Mouse (Mus musculus): Measurements from ENCODE around the gene Mras. TPM values are rescaled to one million over a fixed set of nuclear protein-coding genes. Genes with fewer than 3 reads are reported as not detected.

Gene Mras
- total and polyA plus RNA-seq, 2 experiments from 2014 or later = 74.0 to 75.5 TPM

DNA sequence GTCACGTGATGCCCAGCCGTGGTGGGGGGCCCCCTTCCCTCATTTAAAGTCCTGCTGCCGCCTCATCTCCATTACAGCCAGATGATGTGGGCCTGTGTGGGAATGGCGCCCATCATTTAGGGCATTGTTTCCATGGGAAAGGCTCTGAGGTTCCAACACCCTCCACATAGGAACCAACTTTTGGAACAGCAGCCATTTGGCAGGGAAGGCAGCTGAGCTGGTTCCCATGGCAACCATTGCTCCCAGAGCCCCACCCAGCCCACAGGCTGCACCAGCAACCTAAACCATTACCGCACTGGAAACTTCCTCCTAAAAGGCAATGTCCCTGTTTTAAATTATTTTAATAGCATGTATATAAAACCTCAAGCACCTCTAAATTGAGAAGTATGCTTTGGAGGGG lies 18.8 kb downstream of the Mras start:
- DNase-seq (ENCODE audit: low spot score) (peak; percentile 88), ATAC-seq (peak; percentile 80)
- Histone ChIP-seq H3K27ac (peak overlapping the region; percentile 74), H3K27me3 (ENCODE audit: insufficient read depth, low read length) (no peaks in the 10 kb centered on the region), H3K4me3 (ENCODE audit: low read length) (no peak overlapping the region), H3K9me3 (ENCODE audit: low read length) (no peaks in the 10 kb centered on the region), H3K36me3 (ENCODE audit: insufficient read depth, low read length) (no peaks in the 10 kb centered on the region), H3K4me2 (ENCODE audit: low read depth, low read length) (peak overlapping the region; percentile 16; the same call in 1 of the 2 replicates), H3K9ac (replicated peaks; ENCODE audit: low read length) (no peak overlapping the region), H3K4me1 (ENCODE audit: insufficient read depth, low read length) (peaks cover 28% of the 10 kb centered on the region)
- TF ChIP-seq CTCF (IDR thresholded peaks at IDR 0.05; ENCODE audit: low read depth) = no peak
- whole genome bisulfite sequencing = 36% methylated on average over 5 of the region's 5 CpGs

DNA sequence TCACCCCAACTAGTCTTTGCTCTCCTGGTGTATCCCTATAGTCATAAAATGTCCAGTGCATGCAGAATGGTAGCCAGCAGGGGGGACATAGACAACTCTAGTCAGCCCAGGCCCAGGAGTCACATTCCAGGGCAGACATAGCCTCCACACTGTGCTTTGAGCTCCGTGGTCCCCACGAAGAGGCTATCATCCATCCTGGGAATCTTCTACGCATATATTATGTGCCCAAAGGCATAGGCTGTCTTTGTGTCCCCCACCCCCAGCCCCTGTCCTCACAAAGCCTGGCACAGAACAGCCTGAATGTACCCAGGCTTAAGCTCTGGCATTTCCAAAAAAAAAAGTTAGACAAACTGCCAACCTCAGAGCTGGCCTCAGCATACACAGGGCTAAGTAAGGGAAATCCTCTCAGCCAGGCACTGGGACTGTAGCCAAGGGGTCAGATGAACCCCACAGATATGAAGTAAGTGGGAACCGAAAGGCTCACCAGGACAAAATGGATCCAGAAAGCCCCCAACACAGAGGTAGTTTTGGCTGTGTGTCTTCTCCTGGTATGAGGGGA lies 19.8 kb downstream of the Mras start:
- no peaks in the 10 kb centered on the region for H3K36me3 ChIP-seq (ENCODE audit: insufficient read depth, low read length)
- no peaks in the 10 kb centered on the region for H3K9me3 ChIP-seq (ENCODE audit: low read length)
- H3K4me1 ChIP-seq (ENCODE audit: insufficient read depth, low read length) = peaks cover 28% of the 10 kb centered on the region
- H3K27ac ChIP-seq = peak overlapping the region; percentile 74
- H3K27me3 ChIP-seq (ENCODE audit: insufficient read depth, low read length) = no peaks in the 10 kb centered on the region
- no peak overlapping the region for H3K4me2 ChIP-seq (ENCODE audit: low read depth, low read length)
- no peak overlapping the region for H3K4me3 ChIP-seq (ENCODE audit: low read length)
- no peak for TF ChIP-seq CTCF (IDR thresholded peaks at IDR 0.05; ENCODE audit: low read depth)
- WGBS = 34% methylated on average over 4 of the region's 4 CpGs
- H3K9ac ChIP-seq (replicated peaks; ENCODE audit: low read length) = 0 out of 2 replicates have a peak overlapping the region, but pooled peaks have one; percentile 13
- DNase-seq (ENCODE audit: low spot score) = peak; percentile 63
- ATAC-seq = peak; percentile 78

DNA sequence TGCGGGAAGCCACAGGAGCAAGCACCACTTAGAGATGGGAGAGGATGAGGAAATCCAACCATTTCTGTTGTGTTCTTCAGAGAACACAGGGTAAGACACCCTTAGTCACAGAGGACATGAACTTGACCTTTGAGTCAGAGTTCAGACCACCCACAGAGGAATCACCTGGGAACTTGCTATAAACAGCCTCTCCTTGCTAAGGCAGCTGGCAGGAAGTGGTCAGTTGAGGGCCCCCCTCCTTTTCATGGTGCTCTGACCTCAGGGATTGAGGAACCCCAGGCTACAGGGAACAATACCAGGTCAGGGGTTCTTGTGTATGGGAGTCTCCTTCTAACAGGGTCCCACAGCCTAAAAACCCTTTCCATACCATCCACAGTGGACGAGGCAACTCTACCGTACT lies 20.4 kb downstream of the Mras start:
- no peak for TF ChIP-seq CTCF (IDR thresholded peaks at IDR 0.05; ENCODE audit: low read depth)
- peaks cover 28% of the 10 kb centered on the region for H3K4me1 ChIP-seq (ENCODE audit: insufficient read depth, low read length)

DNA sequence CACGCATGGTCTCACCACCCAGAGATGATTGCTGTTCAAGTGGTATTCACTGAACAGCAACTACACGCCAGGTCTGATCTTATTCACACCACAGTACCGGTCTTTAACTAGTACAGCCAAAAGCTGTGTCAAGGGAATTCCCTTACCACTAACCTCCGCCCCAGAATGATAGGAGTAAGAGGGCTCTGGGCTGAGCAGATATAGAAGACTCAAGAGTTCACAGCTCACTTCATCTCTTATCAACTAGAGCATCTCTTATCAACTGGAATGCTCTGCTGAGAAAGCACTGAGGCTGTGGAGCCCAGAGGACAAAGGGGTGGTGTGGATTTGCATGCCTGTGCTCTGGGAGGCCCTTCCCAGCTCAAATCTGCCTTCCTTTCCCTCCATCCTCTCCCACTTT lies 25.4 kb downstream of the Mras start:
- Histone ChIP-seq H3K4me1 (ENCODE audit: insufficient read depth, low read length) (peaks cover 8% of the 10 kb centered on the region), H3K9me3 (ENCODE audit: low read length) (no peaks in the 10 kb centered on the region), H3K9ac (replicated peaks; ENCODE audit: low read length) (no peak overlapping the region), H3K4me3 (ENCODE audit: low read length) (no peak overlapping the region), H3K27ac (no peak overlapping the region; the same call in 1 of the 2 replicates), H3K27me3 (ENCODE audit: insufficient read depth, low read length) (no peaks in the 10 kb centered on the region), H3K36me3 (ENCODE audit: insufficient read depth, low read length) (no peaks in the 10 kb centered on the region), H3K4me2 (ENCODE audit: low read depth, low read length) (no peak overlapping the region)
- ATAC-seq (no peak), DNase-seq (ENCODE audit: low spot score) (no peak)
- TF ChIP-seq CTCF (IDR thresholded peaks at IDR 0.05; ENCODE audit: low read depth) = no peak
- 91% methylated on average over 4 of the region's 4 CpGs for WGBS

More for the DNA sequence above, 20.4 kb downstream of the Mras start:
- Histone ChIP-seq H3K4me2 (ENCODE audit: low read depth, low read length) (no peak overlapping the region), H3K4me3 (ENCODE audit: low read length) (no peak overlapping the region), H3K36me3 (ENCODE audit: insufficient read depth, low read length) (no peaks in the 10 kb centered on the region), H3K9ac (replicated peaks; ENCODE audit: low read length) (no peak overlapping the region), H3K9me3 (ENCODE audit: low read length) (no peaks in the 10 kb centered on the region), H3K27me3 (ENCODE audit: insufficient read depth, low read length) (no peaks in the 10 kb centered on the region), H3K27ac (peak overlapping the region; percentile 74)
- DNase-seq (ENCODE audit: low spot score) (no peak), ATAC-seq (no peak)
- 73% methylated on average over 3 of the region's 3 CpGs for WGBS

DNA sequence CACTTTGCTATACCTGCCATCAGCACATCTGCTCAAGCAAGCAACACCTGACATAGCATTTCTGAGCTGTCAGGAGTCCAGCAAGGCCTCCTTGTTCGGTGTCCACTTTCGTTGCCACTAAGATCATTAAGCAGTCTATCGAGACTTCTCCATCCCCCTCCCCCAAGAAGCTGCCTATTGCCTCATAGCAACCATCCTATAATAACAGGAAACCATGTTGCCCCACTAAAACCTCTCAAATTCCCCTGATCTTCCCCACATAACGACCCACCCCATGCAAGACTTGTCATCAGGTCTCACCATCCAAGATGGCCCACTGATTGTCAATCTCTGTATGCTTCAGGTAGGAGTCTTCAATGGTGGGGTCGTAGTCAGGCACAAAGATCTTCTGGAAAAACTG lies 26.1 kb downstream of the Mras start:
- H3K4me1 ChIP-seq (ENCODE audit: insufficient read depth, low read length) = peaks cover 3% of the 10 kb centered on the region; the same call in 1 of the 2 replicates
- H3K27ac ChIP-seq = no peak overlapping the region
- ATAC-seq (no peak), DNase-seq (ENCODE audit: low spot score) (no peak)
- H3K4me2 ChIP-seq (ENCODE audit: low read depth, low read length) = no peak overlapping the region
- no peak overlapping the region for H3K9ac ChIP-seq (replicated peaks; ENCODE audit: low read length)
- WGBS = 92% methylated on average over 5 of the region's 5 CpGs
- H3K9me3 ChIP-seq (ENCODE audit: low read length) = no peaks in the 10 kb centered on the region
- no peaks in the 10 kb centered on the region for H3K36me3 ChIP-seq (ENCODE audit: insufficient read depth, low read length)
- H3K4me3 ChIP-seq (ENCODE audit: low read length) = no peak overlapping the region
- no peaks in the 10 kb centered on the region for H3K27me3 ChIP-seq (ENCODE audit: insufficient read depth, low read length)
- TF ChIP-seq CTCF (IDR thresholded peaks at IDR 0.05; ENCODE audit: low read depth) = no peak

DNA sequence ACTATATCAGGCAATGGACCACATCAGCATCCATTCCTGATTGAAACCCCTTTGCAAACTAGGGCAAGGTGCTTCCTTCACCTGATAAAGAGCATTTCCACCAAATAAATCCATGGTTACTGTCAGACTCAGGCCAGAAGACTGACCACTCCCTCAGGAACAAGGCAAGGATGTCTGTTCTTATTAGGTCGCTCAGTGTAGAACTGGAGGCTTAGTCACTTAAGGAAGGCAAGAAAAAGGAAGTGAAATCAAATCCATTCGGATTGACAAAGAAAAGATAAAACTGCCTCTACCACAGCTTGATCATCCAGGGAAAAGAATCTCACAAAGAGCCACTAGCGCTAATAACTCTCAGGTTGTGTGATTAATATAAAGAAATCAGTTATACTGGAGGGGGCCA lies 27.9 kb downstream of the Mras start:
- no peak overlapping the region for H3K9ac ChIP-seq (replicated peaks; ENCODE audit: low read length)
- ATAC-seq = no peak
- no peak overlapping the region for H3K4me2 ChIP-seq (ENCODE audit: low read depth, low read length)
- WGBS = 83% methylated on average over 3 of the region's 3 CpGs
- no peak for DNase-seq (ENCODE audit: low spot score)
- H3K27ac ChIP-seq = no peak overlapping the region
- no peaks in the 10 kb centered on the region for H3K36me3 ChIP-seq (ENCODE audit: insufficient read depth, low read length)
- no peaks in the 10 kb centered on the region for H3K9me3 ChIP-seq (ENCODE audit: low read length)
- TF ChIP-seq CTCF (IDR thresholded peaks at IDR 0.05; ENCODE audit: low read depth) = no peak
- H3K4me1 ChIP-seq (ENCODE audit: insufficient read depth, low read length) = no peaks in the 10 kb centered on the region
- H3K4me3 ChIP-seq (ENCODE audit: low read length) = no peak overlapping the region
- no peaks in the 10 kb centered on the region for H3K27me3 ChIP-seq (ENCODE audit: insufficient read depth, low read length)

DNA sequence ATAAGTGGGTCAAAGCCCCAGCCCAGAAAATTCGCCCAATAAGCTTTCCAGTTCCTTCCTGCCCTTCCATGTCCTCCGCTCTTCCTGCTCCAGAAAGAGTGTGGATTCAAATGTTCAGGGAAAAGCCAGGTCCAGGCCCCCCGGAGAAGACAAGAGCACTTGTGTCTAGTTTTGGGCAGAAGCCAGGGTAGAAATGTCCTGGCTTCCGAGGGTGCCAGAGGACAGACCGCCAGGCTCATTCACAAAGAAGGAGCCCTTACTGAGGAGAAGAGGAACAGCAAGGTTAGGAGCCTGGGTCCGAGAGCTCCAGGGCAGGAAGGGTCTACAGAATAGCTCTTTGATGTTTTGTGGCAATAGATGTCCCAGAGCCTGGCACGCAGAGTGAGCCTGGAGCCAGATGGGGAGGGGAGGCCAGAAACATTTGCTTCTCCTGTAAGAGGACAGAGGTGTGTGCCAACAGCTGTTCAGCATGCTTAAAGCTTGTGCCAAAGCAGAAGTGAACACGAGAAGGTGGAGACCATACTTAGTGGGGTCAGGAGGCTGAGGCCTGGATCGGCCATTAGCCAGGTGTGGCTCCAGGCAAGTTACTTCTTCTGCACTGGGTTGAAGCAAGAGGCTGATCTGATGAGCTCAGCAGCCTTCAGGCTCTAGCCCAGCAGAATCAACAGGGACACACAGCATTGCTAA lies 35.8 kb downstream of the Mras start:
- Histone ChIP-seq H3K4me1 (ENCODE audit: insufficient read depth, low read length) (no peaks in the 10 kb centered on the region), H3K9ac (replicated peaks; ENCODE audit: low read length) (no peak overlapping the region), H3K36me3 (ENCODE audit: insufficient read depth, low read length) (no peaks in the 10 kb centered on the region; the same call in 1 of the 2 replicates), H3K4me2 (ENCODE audit: low read depth, low read length) (no peak overlapping the region), H3K9me3 (ENCODE audit: low read length) (no peaks in the 10 kb centered on the region), H3K27me3 (ENCODE audit: insufficient read depth, low read length) (no peaks in the 10 kb centered on the region), H3K4me3 (ENCODE audit: low read length) (no peak overlapping the region), H3K27ac (peak overlapping the region; percentile 62; the same call in 1 of the 2 replicates)
- 47% methylated on average over 9 of the region's 9 CpGs for WGBS
- ATAC-seq (peak; percentile 80), DNase-seq (ENCODE audit: low spot score) (peak; percentile 73)
- TF ChIP-seq CTCF (IDR thresholded peaks at IDR 0.05; ENCODE audit: low read depth) = no peak
